Mouse (Mus musculus) ES-E14 (cell line): Measurements from ENCODE around the gene Ncoa7. TPM values are rescaled to one million over a fixed set of nuclear protein-coding genes. Genes with fewer than 3 reads are reported as not detected.

ENCODE experiments used
- DNase-seq: peaks from one replicate; pipeline ENCODE4 v3.0.0-alpha.2; 2013; ENCODE audit warnings: low read depth, low spot score
- H3K27ac ChIP-seq: 2 replicates; pipeline ENCODE4 v1.5.1; 2012; ENCODE audit warnings: low read depth, mild to moderate bottlenecking, low read length, moderate library complexity, mixed read lengths; ENCODE audit not compliant: poor library complexity, insufficient read depth, severe bottlenecking
- H3K36me3 ChIP-seq: 2 replicates; pipeline ENCODE4 v1.6.1; 2012; ENCODE audit warnings: mild to moderate bottlenecking, low read length, moderate library complexity, mixed read lengths; ENCODE audit not compliant: control insufficient read depth, poor library complexity, insufficient read depth, severe bottlenecking
- H3K4me1 ChIP-seq, 2 experiments: fragments of 150-350 bp in 1 of 2; sonication (generic) in 1 of 2; 2 replicates each; pipeline ENCODE4 v1.6.1; 2012; ENCODE audit warnings: low read length in 2 of 2, mild to moderate bottlenecking in 1 of 2, mixed read lengths in 1 of 2; ENCODE audit not compliant: control insufficient read depth in 2 of 2, insufficient read depth in 2 of 2, poor library complexity in 1 of 2
- H3K4me3 ChIP-seq, 2 experiments: fragments of 150-350 bp in 1 of 2; sonication (generic) in 1 of 2; 2 replicates each; pipeline ENCODE4 v1.5.1; 2012; ENCODE audit warnings: low read length in 2 of 2, low read depth in 1 of 2, mild to moderate bottlenecking in 1 of 2, mixed read lengths in 1 of 2; ENCODE audit not compliant: insufficient read depth in 1 of 2, poor library complexity in 1 of 2, severe bottlenecking in 1 of 2
- H3K9ac ChIP-seq: 2 replicates; pipeline ENCODE4 v1.6.1; 2012; ENCODE audit warnings: low read depth, mild to moderate bottlenecking, low read length, mixed read lengths; ENCODE audit not compliant: poor library complexity, insufficient read depth, severe bottlenecking
- H3K9me3 ChIP-seq: fragments of 150-350 bp; sonication (generic); 2 replicates; pipeline ENCODE4 v1.6.1; 2012; ENCODE audit warnings: low read depth, mild to moderate bottlenecking, low read length; ENCODE audit not compliant: control insufficient read depth, insufficient read depth
- CHD2 ChIP-seq: IDR thresholded peaks from 2 replicates; pipeline ENCODE4 v1.6.1; 2014; ENCODE audit warnings: mild to moderate bottlenecking, low read depth, low read length, inconsistent platforms
- HCFC1 ChIP-seq: IDR thresholded peaks from 2 replicates; pipeline ENCODE4 v1.6.1; 2012; ENCODE audit warnings: low read length, inconsistent platforms, borderline replicate concordance; ENCODE audit not compliant: insufficient read depth
- MAFK ChIP-seq: IDR thresholded peaks from 2 replicates; pipeline ENCODE4 v1.6.1; 2014; ENCODE audit warnings: mild to moderate bottlenecking, low read depth, low read length, inconsistent platforms; ENCODE audit not compliant: insufficient read depth
- ZC3H11A ChIP-seq: IDR thresholded peaks from 2 replicates; pipeline ENCODE4 v1.6.1; 2012; ENCODE audit warnings: low read depth, mild to moderate bottlenecking, inconsistent platforms, low read length, borderline replicate concordance
- ZNF384 ChIP-seq: IDR thresholded peaks from 2 replicates; pipeline ENCODE4 v1.6.1; 2012; ENCODE audit warnings: low read depth, low read length, inconsistent platforms
- in situ Hi-C, 2 experiments: fragments of 600-800 bp; cut with MboI; formaldehyde crosslinking; loops; one replicate each; pipeline ENCODE4 v1.15.1; 2025; ENCODE audit warnings: low sequenced_read_pairs in 2 of 2, inconsistent platforms in 1 of 2; ENCODE audit not compliant: unreplicated experiment in 2 of 2
- total RNA-seq: library from RNA; depleted of rRNA; stranded (reverse); fragments of 300-350 nt; gene quantifications from 2 replicates; pipeline ENCODE4 v1.2.3, GENCODE M21; 2012

Gene Ncoa7
- total RNA-seq, 1 experiment = 8.7 TPM

GRCm38 (mm10) chr10:30709846-30710403, 93.2 kb downstream of the Ncoa7 start:
- no peak overlapping the region for H3K9ac ChIP-seq
- TF ChIP-seq MAFK = no peak
- no peak for TF ChIP-seq ZC3H11A
- TF ChIP-seq CHD2 = no peak
- TF ChIP-seq ZNF384 = no peak
- no peak for TF ChIP-seq HCFC1

GRCm38 (mm10) chr10:30708039-30708438, 95.1 kb downstream of the Ncoa7 start:
- Histone ChIP-seq H3K9me3 (no peaks in the 10 kb centered on the region), H3K27ac (no peak overlapping the region), H3K36me3 (no peaks in the 10 kb centered on the region), H3K4me1 (no peaks in the 10 kb centered on the region), H3K4me3 (no peak overlapping the region), H3K9ac (no peak overlapping the region)
- in situ Hi-C loops = no loop called here
- no peak for TF ChIP-seq MAFK
- no peak for TF ChIP-seq ZC3H11A
- no peak for TF ChIP-seq CHD2
- no peak for TF ChIP-seq HCFC1
- no peak for TF ChIP-seq ZNF384
- no peak for DNase-seq

More at GRCm38 (mm10) chr10:30709846-30710403, 93.2 kb downstream of the Ncoa7 start:
- in situ Hi-C loops = no loop called here
- Histone ChIP-seq H3K9me3 (no peaks in the 10 kb centered on the region), H3K4me1 (no peaks in the 10 kb centered on the region), H3K4me3 (no peak overlapping the region), H3K27ac (no peak overlapping the region), H3K36me3 (no peaks in the 10 kb centered on the region)
- no peak for DNase-seq

- Histone ChIP-seq H3K9ac (no peak overlapping the region), H3K36me3 (no peaks in the 10 kb centered on the region), H3K27ac (no peak overlapping the region), H3K4me3 (no peak overlapping the region), H3K4me1 (no peaks in the 10 kb centered on the region), H3K9me3 (no peaks in the 10 kb centered on the region)
- in situ Hi-C loops = no loop called here
- TF ChIP-seq ZC3H11A = no peak
- no peak for TF ChIP-seq MAFK
- no peak for TF ChIP-seq ZNF384
- TF ChIP-seq HCFC1 = no peak
- TF ChIP-seq CHD2 = no peak
- no peak for DNase-seq
Measured at GRCm38 (mm10) chr10:30702663-30703062, 100.5 kb downstream of the Ncoa7 start.

GRCm38 (mm10) chr10:30686862-30687261, 116.3 kb downstream of the Ncoa7 start:
- in situ Hi-C loops = no loop called here
- H3K4me1 ChIP-seq = no peaks in the 10 kb centered on the region
- H3K36me3 ChIP-seq = no peaks in the 10 kb centered on the region
- H3K4me3 ChIP-seq = no peak overlapping the region
- H3K9ac ChIP-seq = no peak overlapping the region
- no peaks in the 10 kb centered on the region for H3K9me3 ChIP-seq
- DNase-seq = no peak
- TF ChIP-seq ZC3H11A (no peak), HCFC1 (no peak), CHD2 (no peak), MAFK (no peak), ZNF384 (no peak)
- no peak overlapping the region for H3K27ac ChIP-seq
